In the genomic region with DNA sequence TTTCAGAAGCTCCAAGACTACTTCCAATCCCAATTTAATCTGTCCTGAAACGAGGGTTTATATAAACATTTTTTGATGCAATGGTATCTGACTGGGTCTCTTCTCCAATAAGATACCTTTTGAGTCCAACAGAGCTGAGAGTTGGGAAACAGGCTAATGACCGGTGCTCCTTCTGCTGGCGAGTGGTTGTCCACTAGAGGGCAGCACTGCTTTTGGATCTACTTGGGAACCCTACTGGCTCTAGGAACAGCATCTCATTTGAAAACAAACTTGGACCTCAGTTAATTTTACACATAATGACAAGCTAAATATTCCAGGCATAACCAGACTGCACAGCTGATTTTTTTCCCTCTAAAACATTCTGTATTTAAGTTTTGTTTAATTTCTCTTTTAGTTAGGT, we compare ENCODE assay signal across 9 mouse cellular contexts.
DNase-seq lines count a peak whose midpoint lies in the region; ATAC-seq and TF ChIP-seq lines count a peak whose summit lies in the region.
"Had no signal": no experiment of that assay in that cellular context is flagged by ENCODE, and none has a peak within 500 bp of the region (broad histone marks: within the 10 kb centered on the region; RNA-seq: fewer than 3 reads in every experiment).

No protein-coding gene starts in this region.

- H3K36me3 ChIP-seq in kidney, adult 2 months (ENCODE audit: control insufficient read depth, insufficient read depth, low read length), result no peaks in the 10 kb centered on the region
- no peaks in the 10 kb centered on the region; the same call in 1 of the 2 replicates for H3K36me3 ChIP-seq in limb, embryonic 10.5 days
- H3K36me3 ChIP-seq in neural tube, embryonic 14.5 days (ENCODE audit: control insufficient read depth, insufficient read depth, low read length), result no peaks in the 10 kb centered on the region
- H3K36me3 ChIP-seq in thymus, adult 2 months (ENCODE audit: control insufficient read depth, insufficient read depth, low read length), result no peaks in the 10 kb centered on the region

- no peak for TF ChIP-seq POLR2A in kidney, adult 2 months (IDR thresholded peaks at IDR 0.05; ENCODE audit: low read depth, low read length)
- no peak for TF ChIP-seq POLR2A in thymus, adult 2 months (IDR thresholded peaks at IDR 0.05; ENCODE audit: control insufficient read depth, extremely low read depth, insufficient read depth, low read length, poor library complexity)

- H3K27ac ChIP-seq in kidney, adult 2 months (ENCODE audit: insufficient read depth, low read depth, low read length), result no peak overlapping the region
- H3K27ac ChIP-seq in limb, embryonic 10.5 days, result no peak overlapping the region
- no peak overlapping the region for H3K27ac ChIP-seq in neural tube, embryonic 14.5 days (ENCODE audit: low read depth, low read length)
- H3K27ac ChIP-seq in thymus, adult 2 months (ENCODE audit: control insufficient read depth, insufficient read depth, low read length), result no peak overlapping the region
- H3K27ac ChIP-seq: heart, embryonic 13.5 days had no signal

- ATAC-seq in neural tube, embryonic 14.5 days (ENCODE audit: low read depth), result 0 out of 2 replicates have a peak, but pooled peaks have one; percentile 61

- peak; percentile 76 for DNase-seq in CD4-positive, CD25-positive, alpha-beta regulatory T cell, adult 2 months (ENCODE audit: low read depth, low spot score)
- peak; percentile 77 for DNase-seq in adrenal gland, adult 2 months
- peak; percentile 92 for DNase-seq in embryo, embryonic 10.5 days (ENCODE audit: low spot score)
- peak; percentile 23 for DNase-seq in gastrocnemius, postnatal 25 days
- peak; percentile 79 for DNase-seq in kidney, adult 2 months
- peak; percentile 88 for DNase-seq in limb, embryonic 10.5 days (ENCODE audit: low spot score)
- peak; percentile 64 for DNase-seq in thymus, adult 2 months

- H3K4me3 ChIP-seq in kidney, adult 2 months (ENCODE audit: insufficient read depth, low read depth, low read length), result no peak overlapping the region
- H3K4me3 ChIP-seq in limb, embryonic 10.5 days, result no peak overlapping the region
- H3K4me3 ChIP-seq in neural tube, embryonic 14.5 days (ENCODE audit: low read depth, low read length), result no peak overlapping the region
- H3K4me3 ChIP-seq in thymus, adult 2 months (ENCODE audit: control insufficient read depth, insufficient read depth, low read length), result no peak overlapping the region
- H3K4me3 ChIP-seq: heart, embryonic 13.5 days had no signal

- peak; percentile 93 for TF ChIP-seq CTCF in kidney, adult 2 months (conservative IDR thresholded peaks at IDR 0.05; ENCODE audit: insufficient read depth, insufficient read length, low read depth, low read length)
- TF ChIP-seq CTCF in thymus, adult 2 months (IDR thresholded peaks at IDR 0.05; ENCODE audit: borderline replicate concordance, control insufficient read depth, extremely low read depth, insufficient read depth, low read length, poor library complexity), result no peak

- no peak overlapping the region for H3K4me2 ChIP-seq in neural tube, embryonic 14.5 days (ENCODE audit: low read depth, low read length)
- H3K4me2 ChIP-seq: heart, embryonic 13.5 days had no signal

- no peaks in the 10 kb centered on the region for H3K27me3 ChIP-seq in kidney, adult 2 months (replicated peaks; ENCODE audit: control insufficient read depth, insufficient read depth, low read length)
- peaks cover 6% of the 10 kb centered on the region; the same call in 1 of the 2 replicates for H3K27me3 ChIP-seq in limb, embryonic 10.5 days (ENCODE audit: low read depth, poor library complexity, severe bottlenecking)
- H3K27me3 ChIP-seq in neural tube, embryonic 14.5 days (ENCODE audit: control insufficient read depth, insufficient read depth, low read length), result 0 out of 2 replicates have a peak, but pooled peaks cover 5% of the 10 kb centered on the region
- no peaks in the 10 kb centered on the region for H3K27me3 ChIP-seq in thymus, adult 2 months (ENCODE audit: control insufficient read depth, insufficient read depth, low read length)
- H3K27me3 ChIP-seq: heart, embryonic 13.5 days had no signal

- no peaks in the 10 kb centered on the region for H3K4me1 ChIP-seq in kidney, adult 2 months (ENCODE audit: control insufficient read depth, insufficient read depth, low read length)
- peaks cover 24% of the 10 kb centered on the region for H3K4me1 ChIP-seq in limb, embryonic 10.5 days
- peaks cover 6% of the 10 kb centered on the region for H3K4me1 ChIP-seq in neural tube, embryonic 14.5 days (ENCODE audit: control insufficient read depth, insufficient read depth, low read length)
- H3K4me1 ChIP-seq in thymus, adult 2 months (replicated peaks; ENCODE audit: control insufficient read depth, insufficient read depth, low read length), result no peaks in the 10 kb centered on the region

- no peaks in the 10 kb centered on the region for H3K9me3 ChIP-seq in limb, embryonic 10.5 days (replicated peaks)
- no peaks in the 10 kb centered on the region for H3K9me3 ChIP-seq in neural tube, embryonic 14.5 days (ENCODE audit: control insufficient read depth, low read length)
- H3K9me3 ChIP-seq: heart, embryonic 13.5 days had no signal

- no peak overlapping the region for H3K9ac ChIP-seq in neural tube, embryonic 14.5 days (replicated peaks; ENCODE audit: low read depth, low read length)
- H3K9ac ChIP-seq: heart, embryonic 13.5 days had no signal

- 4% methylated on average over 3 of the region's 3 CpGs for WGBS in kidney, adult 2 months
- 2% methylated on average over 3 of the region's 3 CpGs for WGBS in limb, embryonic 10.5 days
- WGBS in neural tube, embryonic 14.5 days, result 4% methylated on average over 3 of the region's 3 CpGs
- 17% methylated on average over 3 of the region's 3 CpGs for WGBS in thymus, adult 2 months

Comparison
In these comparisons a context has a peak if more than half of its experiments do, and no peak if none do; other contexts are left out.
1. DNase-seq: peak in every context shown above with its lines; median percentile 92 in embryo, embryonic 10.5 days; 88 in limb, embryonic 10.5 days; 79 in kidney, adult 2 months; 77 in adrenal gland, adult 2 months; 76 in CD4-positive, CD25-positive, alpha-beta regulatory T cell, adult 2 months; 64 in thymus, adult 2 months; 23 in gastrocnemius, postnatal 25 days.